ENCODE assay signal across 8 mouse cellular contexts in genomic region chr8:57530238-57530637, GRCm38 (mm10). TPM values are rescaled to one million over a fixed set of nuclear protein-coding genes. Genes with fewer than 3 reads are reported as not detected.
A peak's percentile ranks its signal among the peaks of the same experiment; 100 is the strongest.
DNase-seq lines count a peak whose midpoint lies in the region; ATAC-seq and TF ChIP-seq lines count a peak whose summit lies in the region.

No protein-coding gene starts in this region.

- 0 out of 2 replicates have a peak, but pooled peaks cover 4% of the 10 kb centered on the region for H3K4me1 ChIP-seq in forebrain, embryonic 16.5 days (replicated peaks; ENCODE audit: control insufficient read depth, insufficient read depth, low read length)
- no peaks in the 10 kb centered on the region for H3K4me1 ChIP-seq in forebrain, embryonic 10.5 days
- H3K4me1 ChIP-seq in kidney, adult 2 months (ENCODE audit: control insufficient read depth, insufficient read depth, low read length) = no peaks in the 10 kb centered on the region; the same call in 1 of the 2 replicates
- no peaks in the 10 kb centered on the region for H3K4me1 ChIP-seq in neural tube, embryonic 15.5 days

- TF ChIP-seq CTCF in kidney, adult 2 months (conservative IDR thresholded peaks at IDR 0.05; ENCODE audit: insufficient read depth, insufficient read length, low read depth, low read length) = no peak

- no peaks in the 10 kb centered on the region for H3K9me3 ChIP-seq in forebrain, embryonic 16.5 days (ENCODE audit: control insufficient read depth, low read length)
- no peaks in the 10 kb centered on the region for H3K9me3 ChIP-seq in forebrain, embryonic 10.5 days
- H3K9me3 ChIP-seq in neural tube, embryonic 15.5 days (replicated peaks) = no peaks in the 10 kb centered on the region

- peaks cover 3% of the 10 kb centered on the region; the same call in 1 of the 2 replicates for H3K36me3 ChIP-seq in forebrain, embryonic 16.5 days (ENCODE audit: control insufficient read depth, insufficient read depth)
- H3K36me3 ChIP-seq in forebrain, embryonic 10.5 days (replicated peaks) = peaks cover 38% of the 10 kb centered on the region
- H3K36me3 ChIP-seq in kidney, adult 2 months (ENCODE audit: control insufficient read depth, insufficient read depth, low read length) = no peaks in the 10 kb centered on the region
- peaks cover 7% of the 10 kb centered on the region for H3K36me3 ChIP-seq in neural tube, embryonic 15.5 days

- no peak overlapping the region for H3K4me3 ChIP-seq in forebrain, embryonic 16.5 days (replicated peaks; ENCODE audit: low read length)
- H3K4me3 ChIP-seq in forebrain, embryonic 10.5 days = no peak overlapping the region
- no peak overlapping the region; the same call in 1 of the 2 replicates for H3K4me3 ChIP-seq in kidney, adult 2 months (ENCODE audit: insufficient read depth, low read depth, low read length)
- no peak overlapping the region for H3K4me3 ChIP-seq in neural tube, embryonic 15.5 days (replicated peaks)

- H3K27ac ChIP-seq in forebrain, embryonic 16.5 days (ENCODE audit: low read length) = no peak overlapping the region
- H3K27ac ChIP-seq in forebrain, embryonic 10.5 days = no peak overlapping the region
- peak overlapping the region; percentile 77 for H3K27ac ChIP-seq in kidney, adult 2 months (ENCODE audit: insufficient read depth, low read depth, low read length)
- no peak overlapping the region for H3K27ac ChIP-seq in neural tube, embryonic 15.5 days (replicated peaks)

- TF ChIP-seq POLR2A in kidney, adult 2 months (IDR thresholded peaks at IDR 0.05; ENCODE audit: low read depth, low read length) = no peak

- H3K9ac ChIP-seq in forebrain, embryonic 16.5 days (replicated peaks; ENCODE audit: low read depth, low read length) = no peak overlapping the region
- no peak overlapping the region for H3K9ac ChIP-seq in neural tube, embryonic 15.5 days (replicated peaks)

- DNase-seq in forebrain, embryonic 10.5 days (ENCODE audit: extremely low spot score, low spot score) = no peak
- no peak for DNase-seq in kidney, adult 2 months
- DNase-seq in kidney, adult 11 months = no peak
- no peak for DNase-seq in neural tube, embryonic 10.5 days (ENCODE audit: extremely low spot score, low spot score)
- no peak for DNase-seq in frontal cortex, adult 2 months (ENCODE audit: extremely low spot score in 1 of 2, low spot score in 1 of 2)

- ATAC-seq in forebrain, embryonic 16.5 days = peak; percentile 19; the same call in 1 of the 2 replicates
- 0 out of 2 replicates have a peak, but pooled peaks have one; percentile 19 for ATAC-seq in neural tube, embryonic 15.5 days (ENCODE audit: low FRiP score)
- ATAC-seq in megakaryocyte progenitor cell, adult 5-6 weeks (replicated peaks; ENCODE audit: poor library complexity) = no peak

- no peak overlapping the region for H3K4me2 ChIP-seq in forebrain, embryonic 16.5 days (ENCODE audit: low read length)
- H3K4me2 ChIP-seq in neural tube, embryonic 15.5 days = no peak overlapping the region

- no peaks in the 10 kb centered on the region for H3K27me3 ChIP-seq in forebrain, embryonic 16.5 days (replicated peaks; ENCODE audit: control insufficient read depth, insufficient read depth, low read length)
- H3K27me3 ChIP-seq in forebrain, embryonic 10.5 days (ENCODE audit: poor library complexity, severe bottlenecking) = no peaks in the 10 kb centered on the region
- no peaks in the 10 kb centered on the region for H3K27me3 ChIP-seq in kidney, adult 2 months (replicated peaks; ENCODE audit: control insufficient read depth, insufficient read depth, low read length)
- no peaks in the 10 kb centered on the region for H3K27me3 ChIP-seq in neural tube, embryonic 15.5 days (replicated peaks)

- 89% methylated on average over 13 of the region's 13 CpGs for WGBS in forebrain, embryonic 16.5 days
- 92% methylated on average over 13 of the region's 13 CpGs for WGBS in forebrain, embryonic 10.5 days
- 81% methylated on average over 13 of the region's 13 CpGs for WGBS in kidney, adult 2 months
- 93% methylated on average over 13 of the region's 13 CpGs for WGBS in neural tube, embryonic 15.5 days

RNA-seq across cellular contexts. Expression of gene Hmgb2, which starts 18.5 kb away (rescaled TPM):
- 168 and 177 TPM in 2 replicates for polyA plus RNA-seq in forebrain, embryonic 16.5 days (2015; fragmentation: Nextera tagmentation; extraction: Ambion mirVana)
- polyA plus RNA-seq in forebrain, embryonic 10.5 days (2016; fragmentation: Nextera tagmentation; extraction: Ambion mirVana) = 671 and 721 TPM in 2 replicates
- 4.2 and 6.8 TPM in 2 replicates for polyA plus RNA-seq in kidney, adult 2 months (2012; rRNA removed)
- 41.8 and 135 TPM in 2 replicates for polyA plus RNA-seq in neural tube, embryonic 15.5 days (2015; fragmentation: Nextera tagmentation; extraction: Ambion mirVana)
- total RNA-seq in megakaryocyte progenitor cell, adult 5-6 weeks (2015) = 432 and 457 TPM in 2 replicates
- 491 and 530 TPM in 2 replicates for total RNA-seq in megakaryocyte progenitor cell, adult 5-6 weeks (2017)
- polyA plus RNA-seq in frontal cortex, adult 2 months (2012; rRNA removed) = 7.4 and 8.3 TPM in 2 replicates

RNA-seq across cellular contexts. Expression of gene Sap30, which starts 42.6 kb away (rescaled TPM):
- polyA plus RNA-seq in forebrain, embryonic 16.5 days (2015; fragmentation: Nextera tagmentation; extraction: Ambion mirVana) = 53.1 and 64.3 TPM in 2 replicates
- polyA plus RNA-seq in forebrain, embryonic 10.5 days (2016; fragmentation: Nextera tagmentation; extraction: Ambion mirVana) = 83.3 and 91.6 TPM in 2 replicates
- 26.6 and 35.1 TPM in 2 replicates for polyA plus RNA-seq in kidney, adult 2 months (2012; rRNA removed)
- 25.0 and 26.2 TPM in 2 replicates for polyA plus RNA-seq in neural tube, embryonic 15.5 days (2015; fragmentation: Nextera tagmentation; extraction: Ambion mirVana)
- 56.9 and 60.7 TPM in 2 replicates for total RNA-seq in megakaryocyte progenitor cell, adult 5-6 weeks (2015)
- total RNA-seq in megakaryocyte progenitor cell, adult 5-6 weeks (2017) = 73.0 and 90.5 TPM in 2 replicates
- 10.6 and 11.5 TPM in 2 replicates for polyA plus RNA-seq in frontal cortex, adult 2 months (2012; rRNA removed)
